Mouse (Mus musculus) right cerebral cortex, adult 18-20 months (tissue): ENCODE data around the gene Pik3r1.

Experiments used
- DNase-seq: peaks from one replicate; pipeline ENCODE4 v3.0.0; 2022; ENCODE audit warnings: mixed read lengths

The Pik3r1 gene

GRCm38 (mm10) chr13:101766605-101767012 is 1.4 kb downstream of the Pik3r1 start:
- DNase-seq = no peak

- DNase-seq = no peak
These were observed 2.0 kb downstream of the Pik3r1 start for GRCm38 (mm10) chr13:101765976-101766375.

GRCm38 (mm10) chr13:101764111-101764510 is 3.9 kb downstream of the Pik3r1 start:
- no peak for DNase-seq

GRCm38 (mm10) chr13:101763676-101764075 is 4.3 kb downstream of the Pik3r1 start:
- DNase-seq = no peak

- DNase-seq = no peak
These were observed 4.9 kb downstream of the Pik3r1 start for GRCm38 (mm10) chr13:101763149-101763548.

GRCm38 (mm10) chr13:101761617-101762016 is 6.4 kb downstream of the Pik3r1 start:
- no peak for DNase-seq

GRCm38 (mm10) chr13:101760953-101761352 is 7.1 kb downstream of the Pik3r1 start:
- no peak for DNase-seq

GRCm38 (mm10) chr13:101760001-101760687 is 7.9 kb downstream of the Pik3r1 start:
- DNase-seq = no peak

- no peak for DNase-seq
These were observed 8.6 kb downstream of the Pik3r1 start for GRCm38 (mm10) chr13:101759281-101759871.

- no peak for DNase-seq
These were observed 10.1 kb downstream of the Pik3r1 start for GRCm38 (mm10) chr13:101757801-101758422.

- no peak for DNase-seq
These were observed 12.8 kb downstream of the Pik3r1 start for GRCm38 (mm10) chr13:101755228-101755627.

GRCm38 (mm10) chr13:101753639-101754038 is 14.4 kb downstream of the Pik3r1 start:
- no peak for DNase-seq

- DNase-seq = no peak
These were observed 16.2 kb downstream of the Pik3r1 start for GRCm38 (mm10) chr13:101751816-101752215.

- no peak for DNase-seq
These were observed 21.9 kb downstream of the Pik3r1 start for GRCm38 (mm10) chr13:101746012-101746595.

- no peak for DNase-seq
These were observed 23.1 kb downstream of the Pik3r1 start for GRCm38 (mm10) chr13:101744943-101745342.

GRCm38 (mm10) chr13:101744053-101744452 is 24.0 kb downstream of the Pik3r1 start:
- DNase-seq = no peak

GRCm38 (mm10) chr13:101743247-101743646 is 24.8 kb downstream of the Pik3r1 start:
- no peak for DNase-seq

GRCm38 (mm10) chr13:101742596-101742995 is 25.4 kb downstream of the Pik3r1 start:
- no peak for DNase-seq

GRCm38 (mm10) chr13:101741530-101742309 is 26.3 kb downstream of the Pik3r1 start:
- DNase-seq = no peak

GRCm38 (mm10) chr13:101739732-101740381 is 28.2 kb downstream of the Pik3r1 start:
- DNase-seq = no peak

- no peak for DNase-seq
These were observed 29.2 kb downstream of the Pik3r1 start for GRCm38 (mm10) chr13:101738769-101739168.
